Mouse (Mus musculus) lung, postnatal 10 days (tissue): ENCODE data around the gene Zfp853.
A peak's percentile ranks its signal among the peaks of the same experiment; 100 is the strongest.

Source experiments
- DNase-seq: peaks from one replicate; pipeline ENCODE4 v3.0.0; 2021

The Zfp853 gene

GRCm38 (mm10) chr5:143293404-143293803 lies at the start of gene Zfp853:
Zfp853 (minus strand) TSS chr5:143293623.
- peak; percentile 48 for DNase-seq

GRCm38 (mm10) chr5:143339603-143340002 lies 46.2 kb upstream of the Zfp853 start:
- DNase-seq, result no peak

- DNase-seq, result no peak
These were observed 43.1 kb upstream of the Zfp853 start for GRCm38 (mm10) chr5:143336559-143336958.

- no peak for DNase-seq
These were observed 41.7 kb upstream of the Zfp853 start for GRCm38 (mm10) chr5:143335089-143335460.

GRCm38 (mm10) chr5:143334418-143335088 lies 41.1 kb upstream of the Zfp853 start:
- DNase-seq, result no peak

GRCm38 (mm10) chr5:143333872-143334271 lies 40.4 kb upstream of the Zfp853 start:
- DNase-seq, result peak; percentile 85

GRCm38 (mm10) chr5:143328690-143329495 lies 35.5 kb upstream of the Zfp853 start, which contains the start of gene Zdhhc4:
Zdhhc4 (minus strand) TSS chr5:143329256.
- DNase-seq, result peak; percentile 95

GRCm38 (mm10) chr5:143317288-143317610 lies 23.8 kb upstream of the Zfp853 start:
- DNase-seq, result no peak

- no peak for DNase-seq
These were observed 23.3 kb upstream of the Zfp853 start for GRCm38 (mm10) chr5:143316605-143317287.

- no peak for DNase-seq
These were observed 22.1 kb upstream of the Zfp853 start for GRCm38 (mm10) chr5:143315514-143315888.

- peak; percentile 92 for DNase-seq
These were observed 21.5 kb upstream of the Zfp853 start, which contains the start of gene E130309D02Rik for GRCm38 (mm10) chr5:143314730-143315513. E130309D02Rik (minus strand) TSS chr5:143315360.

- DNase-seq, result no peak
These were observed 20.8 kb upstream of the Zfp853 start for GRCm38 (mm10) chr5:143314183-143314729.

- peak; percentile 87 for DNase-seq
These were observed 18.5 kb upstream of the Zfp853 start for GRCm38 (mm10) chr5:143311886-143312285.

GRCm38 (mm10) chr5:143309916-143310315 lies 16.5 kb upstream of the Zfp853 start:
- DNase-seq, result no peak

- DNase-seq, result no peak
These were observed 15.4 kb upstream of the Zfp853 start for GRCm38 (mm10) chr5:143308825-143309224.

- no peak for DNase-seq
These were observed 10.8 kb upstream of the Zfp853 start for GRCm38 (mm10) chr5:143304251-143304650.

GRCm38 (mm10) chr5:143301296-143301695 lies 7.9 kb upstream of the Zfp853 start:
- DNase-seq, result peak; percentile 31

- DNase-seq, result peak; percentile 57
These were observed 6.3 kb upstream of the Zfp853 start for GRCm38 (mm10) chr5:143299686-143300085.

GRCm38 (mm10) chr5:143298391-143298790 lies 5.0 kb upstream of the Zfp853 start:
- DNase-seq, result no peak

- peak; percentile 60 for DNase-seq
These were observed 4.6 kb upstream of the Zfp853 start for GRCm38 (mm10) chr5:143297986-143298385.

GRCm38 (mm10) chr5:143295330-143295729 lies 1.9 kb upstream of the Zfp853 start:
- DNase-seq, result no peak

- DNase-seq, result no peak
These were observed 1.4 kb upstream of the Zfp853 start for GRCm38 (mm10) chr5:143294862-143295261.

GRCm38 (mm10) chr5:143292879-143293278 lies 544 bp downstream of the Zfp853 start:
- no peak for DNase-seq
